Mouse (Mus musculus): Measurements from ENCODE around the gene Ppox. TPM values are rescaled to one million over a fixed set of nuclear protein-coding genes. Genes with fewer than 3 reads are reported as not detected.

The Ppox gene
- polyA plus RNA-seq, 1 experiment from 2014 or later = 11.4 TPM

GRCm38 (mm10) chr1:171282086-171282805 lies 1.3 kb upstream of the Ppox start:
- peak overlapping the region; percentile 87; the same call in 1 of the 2 replicates for H3K4me2 ChIP-seq (replicated peaks; ENCODE audit: low read depth)
- no peak overlapping the region for H3K27ac ChIP-seq (ENCODE audit: low read depth, low read length)
- peak overlapping the region; percentile 60; the same call in 1 of the 2 replicates for H3K4me3 ChIP-seq (ENCODE audit: low read depth, low read length)
- no peak for TF ChIP-seq CTCF (IDR thresholded peaks at IDR 0.05; ENCODE audit: low read depth)
- H3K27me3 ChIP-seq (replicated peaks; ENCODE audit: control insufficient read depth, insufficient read depth, low read length) = no peaks in the 10 kb centered on the region
- peaks cover 52% of the 10 kb centered on the region for H3K36me3 ChIP-seq (ENCODE audit: control insufficient read depth, insufficient read depth)
- no peaks in the 10 kb centered on the region; the same call in 1 of the 2 replicates for H3K4me1 ChIP-seq (replicated peaks; ENCODE audit: control insufficient read depth, insufficient read depth, low read length)
- H3K9ac ChIP-seq (ENCODE audit: low read depth, low read length) = no peak overlapping the region
- no peak for ATAC-seq
- no peaks in the 10 kb centered on the region for H3K9me3 ChIP-seq (ENCODE audit: control insufficient read depth)
- 76% methylated on average over 18 of the region's 18 CpGs for WGBS

GRCm38 (mm10) chr1:171281528-171281923 lies 540 bp upstream of the Ppox start:
- Histone ChIP-seq H3K27me3 (replicated peaks; ENCODE audit: control insufficient read depth, insufficient read depth, low read length) (no peaks in the 10 kb centered on the region), H3K27ac (ENCODE audit: low read depth, low read length) (peak overlapping the region; percentile 89), H3K9me3 (ENCODE audit: control insufficient read depth) (no peaks in the 10 kb centered on the region), H3K36me3 (ENCODE audit: control insufficient read depth, insufficient read depth) (peaks cover 59% of the 10 kb centered on the region), H3K4me2 (replicated peaks; ENCODE audit: low read depth) (peak overlapping the region; percentile 87), H3K4me1 (replicated peaks; ENCODE audit: control insufficient read depth, insufficient read depth, low read length) (no peaks in the 10 kb centered on the region), H3K9ac (ENCODE audit: low read depth, low read length) (peak overlapping the region; percentile 69), H3K4me3 (ENCODE audit: low read depth, low read length) (peak overlapping the region; percentile 60)
- peak; percentile 61 for ATAC-seq
- WGBS = 0% methylated on average over 10 of the region's 10 CpGs
- TF ChIP-seq CTCF (IDR thresholded peaks at IDR 0.05; ENCODE audit: low read depth) = peak; percentile 84

- Histone ChIP-seq H3K27me3 (replicated peaks; ENCODE audit: control insufficient read depth, insufficient read depth, low read length) (no peaks in the 10 kb centered on the region), H3K4me2 (replicated peaks; ENCODE audit: low read depth) (peak overlapping the region; percentile 87), H3K9ac (ENCODE audit: low read depth, low read length) (peak overlapping the region; percentile 58), H3K36me3 (ENCODE audit: control insufficient read depth, insufficient read depth) (peaks cover 59% of the 10 kb centered on the region), H3K4me1 (replicated peaks; ENCODE audit: control insufficient read depth, insufficient read depth, low read length) (no peaks in the 10 kb centered on the region), H3K9me3 (ENCODE audit: control insufficient read depth) (no peaks in the 10 kb centered on the region), H3K27ac (ENCODE audit: low read depth, low read length) (no peak overlapping the region; the same call in 1 of the 2 replicates), H3K4me3 (ENCODE audit: low read depth, low read length) (peak overlapping the region; percentile 60)
- WGBS = under 1% methylated on average over 25 of the region's 25 CpGs
- ATAC-seq = peak; percentile 23; the same call in 1 of the 2 replicates
- TF ChIP-seq CTCF (IDR thresholded peaks at IDR 0.05; ENCODE audit: low read depth) = no peak
These were observed 603 bp downstream of the Ppox start for GRCm38 (mm10) chr1:171280250-171280915.

- H3K36me3 ChIP-seq (ENCODE audit: control insufficient read depth, insufficient read depth) = peaks cover 59% of the 10 kb centered on the region
- no peak overlapping the region for H3K4me3 ChIP-seq (ENCODE audit: low read depth, low read length)
- no peak for TF ChIP-seq CTCF (IDR thresholded peaks at IDR 0.05; ENCODE audit: low read depth)
- H3K9me3 ChIP-seq (ENCODE audit: control insufficient read depth) = no peaks in the 10 kb centered on the region
- no peak for ATAC-seq
- H3K4me1 ChIP-seq (replicated peaks; ENCODE audit: control insufficient read depth, insufficient read depth, low read length) = no peaks in the 10 kb centered on the region
- H3K9ac ChIP-seq (ENCODE audit: low read depth, low read length) = peak overlapping the region; percentile 58; the same call in 1 of the 2 replicates
- no peak overlapping the region for H3K27ac ChIP-seq (ENCODE audit: low read depth, low read length)
- no peaks in the 10 kb centered on the region for H3K27me3 ChIP-seq (replicated peaks; ENCODE audit: control insufficient read depth, insufficient read depth, low read length)
- peak overlapping the region; percentile 87 for H3K4me2 ChIP-seq (replicated peaks; ENCODE audit: low read depth)
- WGBS = 77% methylated on average over 5 of the region's 5 CpGs
These were observed 1.3 kb downstream of the Ppox start for GRCm38 (mm10) chr1:171279721-171280120.

- no peak overlapping the region for H3K4me2 ChIP-seq (replicated peaks; ENCODE audit: low read depth)
- ATAC-seq = no peak
These were observed 1.8 kb downstream of the Ppox start for GRCm38 (mm10) chr1:171279012-171279705.

DNA sequence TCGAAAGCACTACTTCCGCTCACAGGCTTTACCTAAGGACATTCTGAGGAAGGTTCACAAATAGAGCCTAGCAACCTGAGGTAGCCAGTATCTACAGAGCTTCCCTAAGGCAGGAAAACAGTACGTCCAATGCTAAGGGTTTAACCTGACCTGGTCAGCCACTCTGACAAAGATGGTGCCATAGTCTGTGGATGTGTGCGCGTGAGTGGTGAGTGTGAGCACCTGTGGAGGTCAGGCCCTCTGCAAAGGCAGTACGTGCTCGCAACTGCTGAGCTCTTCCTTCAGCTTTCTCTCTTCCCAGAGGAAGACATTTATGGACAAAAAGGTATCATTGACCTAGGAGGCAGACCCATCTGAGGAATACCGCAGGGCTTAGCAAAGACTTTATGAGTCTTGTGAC lies 2.5 kb downstream of the Ppox start:
- no peaks in the 10 kb centered on the region for H3K4me1 ChIP-seq (replicated peaks; ENCODE audit: control insufficient read depth, insufficient read depth, low read length)
- H3K9me3 ChIP-seq (ENCODE audit: control insufficient read depth) = no peaks in the 10 kb centered on the region
- H3K27me3 ChIP-seq (replicated peaks; ENCODE audit: control insufficient read depth, insufficient read depth, low read length) = no peaks in the 10 kb centered on the region
- H3K9ac ChIP-seq (ENCODE audit: low read depth, low read length) = no peak overlapping the region
- no peak overlapping the region for H3K4me2 ChIP-seq (replicated peaks; ENCODE audit: low read depth)
- H3K36me3 ChIP-seq (ENCODE audit: control insufficient read depth, insufficient read depth) = peaks cover 64% of the 10 kb centered on the region
- no peak overlapping the region for H3K4me3 ChIP-seq (ENCODE audit: low read depth, low read length)
- no peak for TF ChIP-seq CTCF (IDR thresholded peaks at IDR 0.05; ENCODE audit: low read depth)
- no peak overlapping the region for H3K27ac ChIP-seq (ENCODE audit: low read depth, low read length)
- no peak for ATAC-seq
- 95% methylated on average over 8 of the region's 8 CpGs for WGBS

More at GRCm38 (mm10) chr1:171279012-171279705, 1.8 kb downstream of the Ppox start:
- H3K9ac ChIP-seq (ENCODE audit: low read depth, low read length) = no peak overlapping the region
- peaks cover 61% of the 10 kb centered on the region for H3K36me3 ChIP-seq (ENCODE audit: control insufficient read depth, insufficient read depth)
- no peaks in the 10 kb centered on the region for H3K27me3 ChIP-seq (replicated peaks; ENCODE audit: control insufficient read depth, insufficient read depth, low read length)
- H3K4me3 ChIP-seq (ENCODE audit: low read depth, low read length) = no peak overlapping the region
- H3K27ac ChIP-seq (ENCODE audit: low read depth, low read length) = no peak overlapping the region
- no peaks in the 10 kb centered on the region for H3K9me3 ChIP-seq (ENCODE audit: control insufficient read depth)
- H3K4me1 ChIP-seq (replicated peaks; ENCODE audit: control insufficient read depth, insufficient read depth, low read length) = no peaks in the 10 kb centered on the region
- 88% methylated on average over 14 of the region's 14 CpGs for WGBS
- no peak for TF ChIP-seq CTCF (IDR thresholded peaks at IDR 0.05; ENCODE audit: low read depth)

Data from intestine, postnatal 0 days (tissue).